Mouse (Mus musculus) CH12.LX (cell line): Measurements from ENCODE around the gene Micall2. TPM values are rescaled to one million over a fixed set of nuclear protein-coding genes. Genes with fewer than 3 reads are reported as not detected.
A peak's percentile ranks its signal among the peaks of the same experiment; 100 is the strongest.

Experiments used
- DNase-seq: peaks from one replicate; pipeline ENCODE4 v3.0.0-alpha.2; 2013; ENCODE audit errors: extremely low read depth
- H3K27ac ChIP-seq: 2 replicates; pipeline ENCODE4 v1.5.1; 2012; ENCODE audit warnings: low read depth, mild to moderate bottlenecking, control low read depth, moderate library complexity; ENCODE audit not compliant: insufficient read depth
- H3K27me3 ChIP-seq: replicated peaks from 2 replicates; pipeline ENCODE3; 2012; ENCODE audit warnings: inconsistent platforms
- H3K36me3 ChIP-seq, 2 experiments: replicated peaks in 1 of 2; 2 replicates each; pipeline versions ENCODE3 to v1.6.1; 2012; ENCODE audit warnings: inconsistent platforms in 1 of 2, low read length in 1 of 2, mild to moderate bottlenecking in 1 of 2, mixed read lengths in 1 of 2, moderate library complexity in 1 of 2; ENCODE audit not compliant: control insufficient read depth in 1 of 2, insufficient read depth in 1 of 2
- H3K4me1 ChIP-seq, 2 experiments: 2 replicates each; pipeline ENCODE4 v1.6.1; 2012; ENCODE audit warnings: inconsistent platforms in 1 of 2, moderate library complexity in 1 of 2; ENCODE audit not compliant: insufficient read depth in 2 of 2, control insufficient read depth in 1 of 2
- H3K4me2 ChIP-seq: 2 replicates; pipeline ENCODE4 v1.6.1; 2012; ENCODE audit warnings: low read depth, mild to moderate bottlenecking, control low read depth; ENCODE audit not compliant: poor library complexity, insufficient read depth, severe bottlenecking
- H3K4me3 ChIP-seq, 3 experiments: fragments of 150-350 bp in 1 of 3; sonication (generic) in 1 of 3; replicated peaks in 1 of 3; 2 replicates each; pipeline versions ENCODE3 to v1.5.1; 2011 to 2012; ENCODE audit warnings: low read depth in 2 of 3, low read length in 2 of 3, mild to moderate bottlenecking in 2 of 3, moderate library complexity in 2 of 3, control low read depth in 1 of 3, improper control_type of control experiment in 1 of 3, inconsistent platforms in 1 of 3, mixed read lengths in 1 of 3; ENCODE audit not compliant: poor library complexity in 1 of 3
- H3K79me2 ChIP-seq: replicated peaks from 2 replicates; pipeline ENCODE4 v1.6.1; 2012; ENCODE audit warnings: mild to moderate bottlenecking, moderate library complexity; ENCODE audit not compliant: control insufficient read depth, poor library complexity, insufficient read depth, severe bottlenecking; ENCODE audit errors: extremely low read depth
- H3K9ac ChIP-seq: 2 replicates; pipeline ENCODE4 v1.6.1; 2012; ENCODE audit warnings: low read depth, mild to moderate bottlenecking, control low read depth, moderate library complexity; ENCODE audit not compliant: insufficient read depth
- H3K9me3 ChIP-seq: replicated peaks from 2 replicates; pipeline ENCODE3; 2012; ENCODE audit warnings: low read length, inconsistent platforms, mixed read lengths
- BHLHE40 ChIP-seq: IDR thresholded peaks from 2 replicates; pipeline ENCODE4 v1.6.1; 2011; ENCODE audit warnings: mild to moderate bottlenecking, low read depth, low read length, improper control_type of control experiment
- CTCF ChIP-seq, 2 experiments: IDR thresholded peaks in 1 of 2; conservative IDR thresholded peaks in 1 of 2; 2 replicates each; pipeline ENCODE4 v1.5.1; 2011 to 2012; ENCODE audit warnings: low read depth in 2 of 2, low read length in 2 of 2, improper control_type of control experiment in 1 of 2, inconsistent platforms in 1 of 2, mild to moderate bottlenecking in 1 of 2, moderate library complexity in 1 of 2
- E2F4 ChIP-seq: IDR thresholded peaks from 2 replicates; pipeline ENCODE4 v1.6.1; 2011; ENCODE audit warnings: low read depth, low read length, improper control_type of control experiment; ENCODE audit not compliant: insufficient replicate concordance
- MAFK ChIP-seq: IDR thresholded peaks from 2 replicates; pipeline ENCODE4 v1.6.1; 2011; ENCODE audit warnings: low read length, improper control_type of control experiment; ENCODE audit not compliant: insufficient replicate concordance
- MAX ChIP-seq: IDR thresholded peaks from 2 replicates; pipeline ENCODE4 v1.6.1; 2011; ENCODE audit warnings: low read length, improper control_type of control experiment
- MAZ ChIP-seq: IDR thresholded peaks from 2 replicates; pipeline ENCODE4 v1.6.1; 2012; ENCODE audit warnings: low read depth, mild to moderate bottlenecking, inconsistent platforms, low read length, improper control_type of control experiment, moderate library complexity
- MYC ChIP-seq: IDR thresholded peaks from 2 replicates; pipeline ENCODE4 v1.6.1; 2011; ENCODE audit warnings: low read depth, mild to moderate bottlenecking, improper control_type of control experiment, low read length
- NELFE ChIP-seq: IDR thresholded peaks from 2 replicates; pipeline ENCODE4 v1.6.1; 2011; ENCODE audit warnings: low read depth, low read length, improper control_type of control experiment
- POLR2AphosphoS2 ChIP-seq: IDR thresholded peaks from 2 replicates; pipeline ENCODE4 v1.6.1; 2011; ENCODE audit warnings: low read depth, low read length, improper control_type of control experiment
- SMC3 ChIP-seq: IDR thresholded peaks from 2 replicates; pipeline ENCODE4 v1.6.1; 2011; ENCODE audit warnings: low read depth, low read length, improper control_type of control experiment
- TCF12 ChIP-seq: IDR thresholded peaks from 2 replicates; pipeline ENCODE4 v1.6.1; 2014; ENCODE audit warnings: low read depth, mild to moderate bottlenecking, inconsistent platforms, low read length, improper control_type of control experiment
- UBTF ChIP-seq: IDR thresholded peaks from 2 replicates; pipeline ENCODE4 v1.6.1; 2012; ENCODE audit warnings: low read depth, mild to moderate bottlenecking, inconsistent platforms, low read length, improper control_type of control experiment, moderate library complexity
- USF2 ChIP-seq: conservative IDR thresholded peaks from 2 replicates; pipeline ENCODE4 v1.6.1; 2011; ENCODE audit warnings: low read depth, low read length, improper control_type of control experiment
- ZKSCAN1 ChIP-seq: IDR thresholded peaks from 2 replicates; pipeline ENCODE4 v1.6.1; 2012; ENCODE audit warnings: low read depth, inconsistent platforms, low read length, improper control_type of control experiment, borderline replicate concordance
- dilution Hi-C: fragments of 300-500 bp; cut with MboI; formaldehyde crosslinking; loops from 2 replicates; pipeline ENCODE4 v1.14.3; 2020; ENCODE audit warnings: low sequenced_read_pairs; ENCODE audit not compliant: extremely low pct_unique_long_range_greater_than_20kb, extremely low pct_ligation_motif_present
- in situ Hi-C: fragments of 300-500 bp; cut with MboI; formaldehyde crosslinking; loops from 3 replicates; pipeline ENCODE4 v1.14.3; 2019; ENCODE audit warnings: low sequenced_read_pairs, low pct_ligation_motif_present, low pct_unique_long_range_greater_than_20kb, mixed read lengths
- polyA plus RNA-seq: library from polyadenylated mRNA; unstranded; fragments of >175 nt; gene quantifications from 2 replicates; pipeline ENCODE4 v1.2.1, GENCODE M21; 2012; ENCODE audit warnings: low read depth; ENCODE audit not compliant: insufficient read length
- total RNA-seq, 2 experiments: library from RNA; depleted of rRNA; stranded (reverse); fragments of 300-350 nt in 1 of 2; fragments of >200 nt in 1 of 2; gene quantifications; 2 replicates each; pipeline ENCODE4 v1.2.3; 2012 to 2014

Gene Micall2
- total and polyA plus RNA-seq, 3 experiments, result 1.3 to 3.0 (median 1.7) TPM

GRCm38 (mm10) chr5:139737841-139738591 is 1.9 kb upstream of the Micall2 start:
- Histone ChIP-seq H3K27me3 (no peaks in the 10 kb centered on the region), H3K36me3 (no peaks in the 10 kb centered on the region), H3K27ac (no peak overlapping the region), H3K9ac (no peak overlapping the region), H3K79me2 (no peaks in the 10 kb centered on the region), H3K9me3 (no peaks in the 10 kb centered on the region), H3K4me2 (no peak overlapping the region), H3K4me3 (no peak overlapping the region), H3K4me1 (peaks cover 13 to 55% of the 10 kb centered on the region in 2 experiments)
- dilution Hi-C loops, result no loop called here
- no peak for DNase-seq
- in situ Hi-C loops, result no loop called here
- TF ChIP-seq POLR2AphosphoS2 (no peak), TCF12 (peak; percentile 31; the same call in 1 of the 2 replicates)

GRCm38 (mm10) chr5:139736504-139736940 is 386 bp upstream of the Micall2 start:
- in situ Hi-C loops, result no loop called here
- no peak overlapping the region for H3K4me2 ChIP-seq
- no peak overlapping the region for H3K9ac ChIP-seq
- no peaks in the 10 kb centered on the region for H3K9me3 ChIP-seq
- H3K79me2 ChIP-seq, result no peaks in the 10 kb centered on the region
- dilution Hi-C loops, result no loop called here
- H3K4me3 ChIP-seq, result no peak overlapping the region
- DNase-seq, result no peak
- no peak for TF ChIP-seq USF2
- TF ChIP-seq CTCF (conservative IDR thresholded peaks at IDR 0.05 in 1 of 2, IDR thresholded peaks at IDR 0.05 in 1 of 2; ENCODE audit: low read depth in 2 of 2, low read length in 2 of 2), result no peak
- TF ChIP-seq ZKSCAN1, result no peak
- TF ChIP-seq UBTF, result no peak
- no peak for TF ChIP-seq E2F4
- TF ChIP-seq TCF12, result no peak
- no peak for TF ChIP-seq NELFE
- no peak for TF ChIP-seq SMC3
- no peak for TF ChIP-seq MAFK
- TF ChIP-seq MYC, result no peak
- TF ChIP-seq BHLHE40, result no peak
- no peak for TF ChIP-seq MAZ
- TF ChIP-seq MAX, result no peak
- TF ChIP-seq, all 38 proteins: peak for 0
- Histone ChIP-seq H3K27ac (no peak overlapping the region), H3K36me3 (no peaks in the 10 kb centered on the region), H3K4me1 (peaks cover 22 to 64% of the 10 kb centered on the region in 2 experiments), H3K27me3 (no peaks in the 10 kb centered on the region)
